In genomic region chr12:108541088-108541487, GRCm38 (mm10) we compare ENCODE assay signal across 9 mouse cellular contexts. TPM values are rescaled to one million over a fixed set of nuclear protein-coding genes. Genes with fewer than 3 reads are reported as not detected.
DNase-seq lines count a peak whose midpoint lies in the region; ATAC-seq lines count a peak whose summit lies in the region.
"Had no signal": no experiment of that assay in that cellular context is flagged by ENCODE, and none has a peak within 500 bp of the region (broad histone marks: within the 10 kb centered on the region; RNA-seq: fewer than 3 reads in every experiment).

No protein-coding gene starts in this region.

- no peak overlapping the region for H3K9ac ChIP-seq in stomach, embryonic 15.5 days
- H3K9ac ChIP-seq: lung, embryonic 15.5 days had no signal

- no peak overlapping the region for H3K4me3 ChIP-seq in stomach, embryonic 15.5 days (replicated peaks)
- H3K4me3 ChIP-seq: lung, embryonic 15.5 days had no signal

- no peaks in the 10 kb centered on the region for H3K27me3 ChIP-seq in stomach, embryonic 15.5 days (replicated peaks)
- H3K27me3 ChIP-seq: lung, embryonic 15.5 days had no signal

- peak; percentile 40 for DNase-seq in ovary, postnatal 14 days (ENCODE audit: low spot score)
- DNase-seq in ovary, postnatal 10 days (ENCODE audit: low spot score) = no peak
- DNase-seq in adipocyte (ENCODE audit: low spot score) = peak; percentile 47
- DNase-seq in embryo, embryonic 10.5 days (ENCODE audit: low spot score) = peak; percentile 80
- DNase-seq in kidney, postnatal 14 days = peak; percentile 50

- 30% methylated on average over 6 of the region's 6 CpGs for WGBS in stomach, embryonic 15.5 days

- no peaks in the 10 kb centered on the region for H3K4me1 ChIP-seq in stomach, embryonic 15.5 days

- H3K27ac ChIP-seq in stomach, embryonic 15.5 days = no peak overlapping the region
- H3K27ac ChIP-seq: lung, embryonic 15.5 days had no signal

- H3K9me3 ChIP-seq in stomach, embryonic 15.5 days = no peaks in the 10 kb centered on the region
- H3K9me3 ChIP-seq: lung, embryonic 15.5 days had no signal

- H3K4me2 ChIP-seq in stomach, embryonic 15.5 days = no peak overlapping the region
- H3K4me2 ChIP-seq: lung, embryonic 15.5 days had no signal

- H3K36me3 ChIP-seq in stomach, embryonic 15.5 days = no peaks in the 10 kb centered on the region

- peak; percentile 83 for ATAC-seq in megakaryocyte progenitor cell, adult 5-6 weeks (replicated peaks; ENCODE audit: poor library complexity)
- ATAC-seq in stomach, embryonic 15.5 days (ENCODE audit: insufficient read depth, low FRiP score, low read depth) = 0 out of 2 replicates have a peak, but pooled peaks have one; percentile 30
- no peak for ATAC-seq in monocyte, adult 5-6 weeks (replicated peaks; ENCODE audit: insufficient number of reproducible peaks, low FRiP score, low TSS enrichment, poor library complexity, severe bottlenecking)

RNA-seq across cellular contexts. Expression of gene Evl, which starts 13.4 kb away (rescaled TPM):
- total RNA-seq in megakaryocyte progenitor cell, adult 5-6 weeks (2015) = 38.1 and 45.9 TPM in 2 replicates
- 17.0 and 38.9 TPM in 2 replicates for total RNA-seq in megakaryocyte progenitor cell, adult 5-6 weeks (2017)
- 48.3 and 59.1 TPM in 2 replicates for polyA plus RNA-seq in stomach, embryonic 15.5 days (2015; fragmentation: Nextera tagmentation; extraction: Ambion mirVana)
- total RNA-seq in monocyte, adult 5-6 weeks (2017) = 395 to 558 TPM (median 422 TPM) in 3 replicates
